Mouse (Mus musculus) embryo, embryonic 10 days (tissue): Measurements from ENCODE around the gene Tcf7l2.

ENCODE experiments used
- DNase-seq: peaks from one replicate; pipeline ENCODE4 v3.0.0-alpha.2; 2015; ENCODE audit warnings: low spot score

Tcf7l2 gene

GRCm38 (mm10) chr19:55794194-55794945 is 52.8 kb downstream of the Tcf7l2 start:
- no peak for DNase-seq

DNA sequence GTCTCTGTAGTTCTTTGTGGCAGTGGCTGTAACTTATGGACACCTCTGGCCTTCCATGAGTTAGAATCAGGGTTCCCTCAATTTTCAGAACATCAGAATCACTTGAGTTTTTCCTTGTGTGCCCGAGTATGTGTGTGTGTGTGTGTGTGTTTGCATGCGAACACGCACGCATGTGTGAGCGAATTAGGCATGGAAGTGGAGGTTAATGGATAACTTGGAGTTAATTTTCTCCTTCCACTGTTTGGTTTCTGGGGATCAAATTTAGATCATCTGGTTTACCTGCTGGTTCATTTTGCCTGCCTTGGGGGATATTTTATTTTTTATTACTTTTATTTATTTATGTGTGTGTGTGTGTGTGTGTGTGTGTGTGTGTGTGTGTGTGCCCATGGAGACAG is 53.3 kb downstream of the Tcf7l2 start:
- no peak for DNase-seq

GRCm38 (mm10) chr19:55795349-55795748 is 53.7 kb downstream of the Tcf7l2 start:
- no peak for DNase-seq

- DNase-seq, result no peak
These were observed 56.2 kb downstream of the Tcf7l2 start for GRCm38 (mm10) chr19:55797834-55798233.

GRCm38 (mm10) chr19:55799411-55799810 is 57.8 kb downstream of the Tcf7l2 start:
- DNase-seq, result no peak

- no peak for DNase-seq
These were observed 58.4 kb downstream of the Tcf7l2 start for GRCm38 (mm10) chr19:55800059-55800458.

GRCm38 (mm10) chr19:55803121-55803520 is 61.5 kb downstream of the Tcf7l2 start:
- no peak for DNase-seq

GRCm38 (mm10) chr19:55803797-55804196 is 62.2 kb downstream of the Tcf7l2 start:
- DNase-seq, result no peak

GRCm38 (mm10) chr19:55804795-55805194 is 63.2 kb downstream of the Tcf7l2 start:
- no peak for DNase-seq

DNA sequence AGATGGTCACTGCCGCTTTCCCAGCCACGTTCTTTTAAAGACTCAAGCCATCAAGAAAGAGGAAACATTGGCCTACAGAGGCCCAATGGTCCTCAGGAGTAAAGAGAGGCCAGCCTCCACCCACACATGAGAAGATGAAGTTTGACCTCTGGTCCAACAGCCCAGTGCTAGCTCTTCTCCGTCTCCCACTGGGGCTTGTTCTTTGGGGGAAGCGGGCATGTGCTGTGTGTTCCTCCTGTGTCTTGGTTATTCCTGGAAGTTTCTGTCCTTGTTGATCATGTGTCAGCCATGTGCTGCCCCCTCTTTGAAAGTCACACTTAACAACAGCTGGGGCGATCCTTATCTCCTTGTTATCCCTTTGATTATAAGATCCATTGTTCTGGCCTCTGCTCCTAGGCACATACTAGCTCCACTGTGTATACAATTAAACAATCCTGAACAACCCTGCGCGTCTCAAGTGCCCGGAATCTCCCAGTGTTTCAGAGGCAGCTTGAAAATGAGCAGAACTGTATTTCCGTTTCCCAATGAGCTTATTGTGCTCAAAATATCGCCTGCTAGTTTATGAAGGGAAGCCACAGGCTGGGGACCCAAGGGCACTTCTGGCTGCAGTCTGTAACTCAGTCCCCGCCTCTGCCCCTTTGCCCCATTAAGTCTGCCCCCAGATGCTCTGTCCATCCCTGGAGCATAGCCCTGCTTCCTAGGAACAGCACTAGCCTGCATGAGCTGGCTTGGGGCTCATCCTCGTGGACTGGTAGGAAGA is 65.0 kb downstream of the Tcf7l2 start:
- DNase-seq, result peak; percentile 35

- peak; percentile 53 for DNase-seq
These were observed 65.8 kb downstream of the Tcf7l2 start for GRCm38 (mm10) chr19:55807194-55808053.

DNA sequence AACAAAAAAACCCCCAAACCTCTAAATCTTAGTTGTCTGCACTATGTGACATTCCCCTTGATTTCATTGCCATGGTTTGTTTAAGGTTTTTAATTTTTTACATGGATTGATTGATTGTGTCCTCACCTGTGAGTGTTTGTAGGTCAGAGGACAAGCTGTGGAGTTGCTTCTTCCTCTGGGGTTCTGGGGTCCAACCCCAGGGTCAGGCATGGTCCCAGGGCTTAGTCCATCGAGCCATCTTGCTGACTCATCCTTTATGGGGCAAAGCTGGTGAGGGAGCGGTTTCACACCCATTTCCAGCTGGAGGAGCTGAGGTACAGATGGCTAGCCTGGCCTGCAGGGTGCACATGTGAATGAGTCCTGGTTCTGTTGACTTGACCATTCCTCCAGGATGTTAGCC is 66.7 kb downstream of the Tcf7l2 start:
- no peak for DNase-seq

- DNase-seq, result no peak
These were observed 67.9 kb downstream of the Tcf7l2 start for GRCm38 (mm10) chr19:55809539-55809938.

- no peak for DNase-seq
These were observed 70.6 kb downstream of the Tcf7l2 start for GRCm38 (mm10) chr19:55812236-55812635.

- peak; percentile 89 for DNase-seq
These were observed 73.6 kb downstream of the Tcf7l2 start for GRCm38 (mm10) chr19:55815010-55815790.

DNA sequence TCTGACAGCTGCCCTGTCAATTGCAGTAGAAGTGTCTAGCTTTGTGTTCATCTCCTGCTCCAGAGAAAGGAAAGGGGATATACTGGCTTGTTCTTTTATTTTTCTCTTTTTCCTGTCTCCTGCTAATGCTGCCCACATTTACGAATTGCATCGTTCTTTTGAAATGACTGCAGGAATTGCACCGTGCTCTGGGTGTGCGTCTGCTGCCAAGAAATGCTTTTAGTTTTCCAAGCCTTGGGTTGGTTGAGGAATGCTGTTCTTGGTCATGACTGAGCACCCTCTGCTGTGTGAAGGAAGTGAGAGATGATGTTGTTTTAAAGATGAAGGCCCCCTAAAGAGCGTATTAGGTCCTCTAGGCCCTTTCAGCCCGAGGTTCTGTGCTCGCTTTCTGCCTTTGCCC is 75.4 kb downstream of the Tcf7l2 start:
- DNase-seq, result no peak

GRCm38 (mm10) chr19:55820202-55820601 is 78.6 kb downstream of the Tcf7l2 start:
- DNase-seq, result no peak

GRCm38 (mm10) chr19:55825001-55825827 is 83.6 kb downstream of the Tcf7l2 start:
- DNase-seq, result no peak

GRCm38 (mm10) chr19:55825951-55826507 is 84.4 kb downstream of the Tcf7l2 start:
- no peak for DNase-seq

GRCm38 (mm10) chr19:55827613-55828259 is 86.1 kb downstream of the Tcf7l2 start:
- no peak for DNase-seq
